Mouse (Mus musculus) E14TG2a.4 (cell line): ENCODE measurements around the gene Zbtb17.

Experiments
- CTCF ChIP-seq: conservative IDR thresholded peaks from 2 replicates; pipeline ENCODE4 v1.5.1; 2014; ENCODE audit warnings: low read length
- NANOG ChIP-seq: IDR thresholded peaks from 2 replicates; pipeline ENCODE4 v1.6.1; 2014; ENCODE audit warnings: borderline replicate concordance, low read length, mixed read lengths

DNA sequence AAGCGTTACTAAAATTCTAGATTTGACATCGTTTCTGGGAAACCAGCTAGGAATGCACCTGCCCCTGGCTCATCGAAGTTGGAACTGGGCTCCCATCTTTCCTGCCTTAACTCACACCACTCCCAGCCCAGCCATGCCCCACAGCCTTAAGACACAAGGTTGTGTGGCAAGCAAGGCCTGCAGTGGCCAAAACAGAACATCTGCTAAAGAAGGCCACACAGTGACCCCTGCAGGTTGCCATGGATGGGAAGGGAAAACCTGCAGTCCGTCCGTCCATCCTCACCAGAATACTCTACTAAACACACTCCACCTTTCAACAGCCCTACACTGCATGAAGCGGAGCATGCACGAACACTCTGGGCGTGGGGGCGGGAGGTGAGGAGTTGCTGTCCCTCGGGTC, 62.4 kb downstream of the Zbtb17 start:
- peak; percentile 19; the same call in 1 of the 2 replicates for TF ChIP-seq CTCF
- no peak for TF ChIP-seq NANOG
